Mouse (Mus musculus) left cerebral cortex, postnatal 14 days (tissue): Measurements from ENCODE around the gene Nfia. TPM values are rescaled to one million over a fixed set of nuclear protein-coding genes. Genes with fewer than 3 reads are reported as not detected.

Source experiments
- DNase-seq, 2 experiments: peaks; one replicate each; pipeline ENCODE4 v3.0.0; 2021 to 2022; ENCODE audit warnings: low spot score in 2 of 2, mixed read lengths in 1 of 2
- intact Hi-C: fragments of 180-260 bp; cut with DNase I; formaldehyde crosslinking; loops from one replicate; pipeline ENCODE4 v1.15.1; 2025
- total RNA-seq, 2 experiments: library from RNA; stranded (reverse); gene quantifications; 2 replicates each; pipeline ENCODE4 v1.2.3; 2021

Gene Nfia
- total RNA-seq, 2 experiments from 2014 or later, result 67.1 to 75.4 TPM

GRCm38 (mm10) chr4:97825841-97826240 lies 53.3 kb downstream of the Nfia start:
- intact Hi-C loops, result no loop called here
- DNase-seq, result no peak

GRCm38 (mm10) chr4:97827115-97827514 lies 54.6 kb downstream of the Nfia start:
- DNase-seq, result no peak
- intact Hi-C loops, result no loop called here

GRCm38 (mm10) chr4:97828579-97828978 lies 56.0 kb downstream of the Nfia start:
- intact Hi-C loops, result no loop called here
- no peak for DNase-seq

- intact Hi-C loops, result no loop called here
- DNase-seq, result no peak
Measured at GRCm38 (mm10) chr4:97829336-97830050, 57.0 kb downstream of the Nfia start.

- DNase-seq, result no peak
- intact Hi-C loops, result no loop called here
Measured at GRCm38 (mm10) chr4:97830051-97830853, 57.7 kb downstream of the Nfia start.

GRCm38 (mm10) chr4:97830935-97831608 lies 58.5 kb downstream of the Nfia start:
- intact Hi-C loops, result no loop called here
- no peak for DNase-seq

- intact Hi-C loops, result no loop called here
- DNase-seq, result peak in 1 of 2 experiments; percentile 9
Measured at GRCm38 (mm10) chr4:97831611-97832278, 59.2 kb downstream of the Nfia start.

- no peak for DNase-seq
Measured at GRCm38 (mm10) chr4:97832279-97832640, 59.7 kb downstream of the Nfia start.

GRCm38 (mm10) chr4:97836812-97837211 lies 64.3 kb downstream of the Nfia start:
- intact Hi-C loops, result no loop called here
- no peak for DNase-seq

More at GRCm38 (mm10) chr4:97832279-97832640, 59.7 kb downstream of the Nfia start:
- intact Hi-C loops, result no loop called here

- intact Hi-C loops, result no loop called here
- no peak for DNase-seq
Measured at GRCm38 (mm10) chr4:97837724-97838123, 65.2 kb downstream of the Nfia start.

- DNase-seq, result no peak
- intact Hi-C loops, result no loop called here
Measured at GRCm38 (mm10) chr4:97838651-97839050, 66.1 kb downstream of the Nfia start.

- DNase-seq, result no peak
- intact Hi-C loops, result no loop called here
Measured at GRCm38 (mm10) chr4:97839406-97840101, 67.0 kb downstream of the Nfia start.

- DNase-seq, result no peak
- intact Hi-C loops, result no loop called here
Measured at GRCm38 (mm10) chr4:97840227-97841062, 67.9 kb downstream of the Nfia start.

GRCm38 (mm10) chr4:97841063-97841595 lies 68.6 kb downstream of the Nfia start:
- intact Hi-C loops, result no loop called here
- no peak for DNase-seq

GRCm38 (mm10) chr4:97841745-97842144 lies 69.2 kb downstream of the Nfia start:
- intact Hi-C loops, result no loop called here
- DNase-seq, result no peak

- intact Hi-C loops, result no loop called here
- no peak for DNase-seq
Measured at GRCm38 (mm10) chr4:97843981-97844690, 71.6 kb downstream of the Nfia start.

- no peak for DNase-seq
- intact Hi-C loops, result no loop called here
Measured at GRCm38 (mm10) chr4:97844899-97845298, 72.4 kb downstream of the Nfia start.

GRCm38 (mm10) chr4:97847653-97848052 lies 75.1 kb downstream of the Nfia start:
- intact Hi-C loops, result no loop called here

More at GRCm38 (mm10) chr4:97847653-97848052, 75.1 kb downstream of the Nfia start:
- no peak for DNase-seq
